Mouse (Mus musculus) monocyte, adult 5-6 weeks (primary cell): Measurements from ENCODE around the gene Nhlh2. TPM values are rescaled to one million over a fixed set of nuclear protein-coding genes. Genes with fewer than 3 reads are reported as not detected.

Experiments used
- ATAC-seq: fragments of 153-309, 156-312 bp; replicated peaks from 2 replicates; pipeline ENCODE4 v1.8.0; 2017; ENCODE audit warnings: mild to moderate bottlenecking; ENCODE audit not compliant: low TSS enrichment, insufficient number of reproducible peaks, severe bottlenecking, poor library complexity, low FRiP score
- total RNA-seq: library from RNA; stranded (forward); fragments of 200-1000, 200-491, 200-594 nt; gene quantifications from 3 replicates; pipeline ENCODE4 v1.2.3, GENCODE M21; 2017

Gene Nhlh2
- total RNA-seq, 1 experiment from 2014 or later, result not detected

DNA sequence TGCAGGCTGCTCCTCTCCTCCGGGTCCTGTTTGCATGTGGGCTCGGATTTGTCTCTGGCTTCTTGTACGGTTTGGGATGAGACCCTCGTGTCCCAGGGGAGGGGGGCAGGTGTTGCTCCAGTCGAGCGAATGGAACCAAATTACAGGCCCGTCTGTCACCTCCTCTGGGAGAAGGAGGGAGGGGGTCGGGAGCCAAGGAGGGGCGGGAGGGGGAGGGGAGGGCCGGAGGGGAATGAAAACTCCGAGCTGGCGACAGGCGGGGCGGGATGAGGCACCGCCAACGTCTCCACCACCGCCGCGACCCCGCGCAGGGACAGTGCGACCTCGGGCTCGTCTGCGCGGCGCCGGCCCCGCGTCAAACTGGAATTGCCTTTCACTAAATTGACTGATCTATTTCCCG, 13.5 kb downstream of the Nhlh2 start:
- ATAC-seq, result no peak

DNA sequence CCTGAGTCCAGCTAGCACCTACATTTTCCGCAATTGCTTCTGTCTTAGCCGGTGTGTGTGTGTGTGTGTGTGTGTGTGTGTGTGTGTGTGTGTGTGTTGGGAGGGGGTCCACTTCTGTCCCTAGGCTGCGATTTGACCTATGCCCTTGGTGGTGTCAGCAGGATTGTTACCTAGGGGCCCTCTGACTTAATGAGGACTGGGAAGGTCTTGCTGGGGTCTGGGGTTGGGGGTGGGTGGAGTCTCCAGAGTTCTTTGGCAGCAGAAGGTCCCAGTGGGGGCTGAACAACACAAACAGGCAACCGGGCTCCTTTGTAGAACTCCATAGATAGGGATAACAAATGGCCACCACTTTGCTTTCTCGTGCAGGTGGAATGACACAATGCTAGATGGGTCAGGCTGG, 14.0 kb downstream of the Nhlh2 start:
- ATAC-seq, result no peak

DNA sequence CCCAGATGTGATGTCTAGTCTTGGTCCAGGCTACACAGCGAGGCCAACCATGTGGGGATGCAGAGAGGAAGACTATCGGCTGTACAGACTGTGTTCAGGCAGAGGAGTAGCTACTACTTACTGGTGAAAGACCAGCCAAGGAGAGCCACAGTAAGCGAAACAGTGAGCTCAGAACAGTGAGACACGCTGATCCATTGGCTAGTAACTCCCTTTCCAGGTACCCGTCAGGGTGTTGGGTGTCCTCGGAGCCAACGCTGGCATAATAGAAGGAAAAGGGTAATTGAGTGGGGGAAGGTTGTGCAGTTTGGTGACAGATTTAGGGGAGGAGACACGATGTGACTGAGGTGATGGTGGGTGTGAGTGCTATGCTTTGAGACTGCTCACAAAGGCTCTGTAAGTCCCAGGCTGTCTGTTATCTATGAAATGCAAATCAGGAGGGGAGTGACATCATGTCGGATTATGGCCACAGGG, 15.1 kb downstream of the Nhlh2 start:
- ATAC-seq, result no peak

DNA sequence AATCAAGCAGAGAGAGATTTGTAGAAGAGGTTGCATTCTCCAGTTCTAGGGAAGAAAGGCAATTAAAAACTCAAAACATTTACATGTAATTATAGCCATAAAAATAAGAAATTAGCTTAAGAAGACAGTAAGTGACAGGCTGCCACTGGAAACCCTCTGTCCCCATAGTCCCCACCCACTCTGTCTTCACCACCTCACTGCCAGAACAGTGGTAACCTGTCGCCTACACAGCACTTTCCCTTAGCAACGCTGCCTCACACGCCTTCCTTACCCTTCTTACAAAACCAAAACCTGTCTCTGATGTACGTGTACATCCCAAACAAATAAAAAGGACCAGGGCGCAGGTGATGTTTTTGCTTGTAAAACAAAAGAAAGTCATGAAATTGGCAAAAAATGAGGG, 15.8 kb downstream of the Nhlh2 start:
- no peak for ATAC-seq

DNA sequence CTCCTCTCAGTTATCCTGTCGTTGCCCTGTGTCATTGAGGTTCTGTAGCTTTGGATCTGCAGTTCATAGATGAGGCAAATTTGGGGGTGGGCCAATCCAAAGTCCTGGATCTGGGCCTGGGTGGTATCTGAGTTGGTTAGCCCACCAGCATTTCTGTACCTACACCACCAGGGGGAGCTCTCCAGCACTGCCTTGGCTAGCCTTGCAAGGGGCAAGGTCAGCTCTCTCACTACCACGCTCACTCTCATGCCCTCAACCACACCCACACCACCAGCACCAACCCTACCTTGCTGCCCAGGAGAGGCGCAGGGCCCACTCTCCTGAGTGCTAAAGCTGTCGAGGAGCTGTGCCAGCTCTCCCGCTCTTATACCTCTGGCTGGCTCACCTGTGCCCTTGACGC, 18.0 kb downstream of the Nhlh2 start:
- ATAC-seq, result no peak

DNA sequence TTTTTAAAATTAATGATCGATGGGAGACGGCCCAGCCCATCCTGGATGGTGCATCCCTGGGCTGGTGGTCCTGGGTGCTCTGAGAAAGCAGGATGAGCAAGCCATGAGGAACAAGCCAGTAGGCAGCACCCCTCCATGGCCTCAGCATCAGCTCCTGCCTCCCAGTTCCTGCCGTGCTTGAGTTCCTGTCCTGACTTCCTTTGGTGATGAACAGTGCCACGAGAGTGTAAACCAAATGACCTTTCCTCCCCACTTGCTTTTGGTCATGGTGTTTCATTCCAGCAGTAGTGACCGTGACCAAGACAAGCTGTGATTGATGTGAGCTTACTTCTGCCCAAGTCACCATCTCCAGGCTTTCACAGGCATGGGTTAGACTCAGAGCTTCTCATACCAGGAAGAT, 27.9 kb downstream of the Nhlh2 start:
- no peak for ATAC-seq

DNA sequence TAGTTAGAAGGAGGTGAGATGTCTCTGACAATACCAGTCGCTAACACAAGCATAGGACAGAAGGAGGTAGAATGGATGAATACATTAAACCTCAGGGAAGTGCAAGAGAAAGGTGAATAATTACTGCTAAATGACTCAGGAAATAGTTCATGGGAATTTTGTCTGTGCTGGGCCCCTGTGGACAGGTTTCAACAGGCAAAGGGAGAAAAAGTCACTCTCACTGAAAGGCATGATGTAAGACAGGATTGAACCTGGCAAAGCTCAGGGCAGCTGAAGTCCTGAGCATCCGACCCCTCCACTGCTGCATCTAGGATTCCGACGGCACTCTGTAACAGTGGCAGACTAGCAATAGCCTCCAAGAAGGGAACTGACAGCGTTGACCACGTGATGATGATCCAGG, 28.7 kb downstream of the Nhlh2 start:
- no peak for ATAC-seq

DNA sequence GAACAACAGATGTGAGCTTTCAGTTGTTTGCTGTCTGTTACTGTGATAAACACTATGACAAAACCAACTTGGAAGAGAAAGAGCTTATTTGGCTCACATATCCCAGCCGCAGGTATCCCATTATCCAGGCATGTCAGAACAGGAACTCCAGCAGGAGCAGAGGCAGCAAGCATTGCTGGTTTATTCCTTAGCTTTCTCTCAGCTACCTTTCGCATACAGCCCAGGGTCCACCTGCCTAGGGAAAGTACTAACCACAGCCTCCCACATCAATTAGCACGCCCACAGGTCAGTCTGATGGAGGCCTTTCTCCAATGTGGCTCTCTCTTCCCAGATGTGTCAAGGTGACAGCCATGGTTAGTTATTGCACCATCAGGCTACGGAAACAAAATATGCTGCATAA, 31.8 kb downstream of the Nhlh2 start:
- ATAC-seq, result no peak

DNA sequence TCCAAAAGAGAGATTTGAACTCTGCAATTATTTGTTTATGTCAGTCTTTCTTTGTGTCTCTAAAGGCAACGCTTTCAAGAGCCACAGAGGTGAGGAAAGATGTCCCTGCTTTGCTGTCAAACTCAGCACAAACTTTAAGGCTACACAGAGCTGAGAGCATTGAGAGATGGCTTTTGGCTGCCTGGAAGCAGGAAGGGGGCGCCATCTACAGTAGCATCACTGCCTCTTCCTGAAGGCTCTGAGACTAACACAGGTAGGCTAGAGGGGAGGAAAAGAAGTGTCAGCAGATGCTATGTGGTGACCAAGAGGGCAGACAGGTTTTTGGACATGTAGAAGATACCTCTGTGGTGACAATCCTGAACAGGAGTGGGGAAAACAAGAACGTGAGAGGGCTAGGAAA, 35.2 kb downstream of the Nhlh2 start:
- no peak for ATAC-seq

DNA sequence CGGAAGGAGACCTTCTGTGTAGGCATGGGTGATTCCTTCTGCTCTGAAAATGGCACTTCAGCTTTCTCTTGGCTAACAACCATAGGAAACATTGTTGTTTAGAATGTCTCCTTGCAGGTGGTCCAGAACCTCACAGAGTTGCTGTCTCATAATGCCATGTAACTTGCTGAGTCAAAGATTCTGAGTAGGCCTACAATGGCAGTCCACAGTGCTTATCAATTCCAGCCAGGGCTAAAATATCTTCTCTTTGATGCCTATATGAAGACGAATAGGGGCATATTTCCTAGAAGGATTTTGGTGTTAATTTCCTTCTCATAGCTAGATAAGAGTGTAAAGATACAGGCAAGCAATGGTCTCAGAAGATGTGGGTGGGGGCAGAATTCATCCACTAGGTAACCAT, 37.7 kb downstream of the Nhlh2 start:
- no peak for ATAC-seq

DNA sequence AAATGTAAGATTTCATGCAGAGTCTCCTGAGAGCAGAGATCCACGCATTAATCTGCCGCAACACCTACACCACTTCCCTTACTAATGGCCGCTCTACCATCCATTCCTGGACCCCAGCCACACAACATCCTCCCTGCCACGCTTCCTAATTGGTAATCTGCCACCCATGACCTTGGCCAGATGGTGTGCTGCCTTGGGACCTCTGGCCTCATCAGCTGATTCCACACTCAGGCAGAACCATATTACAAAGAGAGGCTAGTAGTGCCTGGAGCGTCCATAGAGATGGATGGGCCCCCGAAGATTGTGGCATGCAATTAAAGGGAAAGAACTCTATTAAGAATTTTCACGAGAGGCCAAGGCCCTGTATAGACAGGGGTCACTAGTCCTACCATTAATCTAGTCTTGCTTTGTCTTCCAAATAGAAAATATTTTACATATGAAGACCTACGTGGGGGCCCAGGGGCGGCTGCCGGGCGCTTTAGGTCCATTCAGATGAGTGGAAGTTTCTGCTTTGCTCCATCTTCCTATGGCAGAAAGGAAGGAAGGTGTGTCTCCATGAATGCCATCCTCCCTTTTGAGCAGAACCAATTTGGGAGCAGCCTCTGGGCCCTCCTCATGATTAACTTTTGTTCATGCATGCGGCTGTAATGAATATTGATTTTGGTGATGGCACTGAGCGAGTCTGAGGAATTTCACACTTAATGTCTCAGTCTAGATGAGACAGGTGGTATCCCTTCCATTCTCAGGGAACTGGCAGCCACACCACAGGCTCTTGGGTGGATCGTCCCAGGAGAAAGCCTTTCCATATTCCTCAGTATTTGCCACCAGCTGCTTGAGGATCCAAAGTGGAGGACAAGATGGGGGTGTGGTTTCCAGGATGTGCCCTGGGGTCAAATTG, 39.6 kb downstream of the Nhlh2 start:
- no peak for ATAC-seq

DNA sequence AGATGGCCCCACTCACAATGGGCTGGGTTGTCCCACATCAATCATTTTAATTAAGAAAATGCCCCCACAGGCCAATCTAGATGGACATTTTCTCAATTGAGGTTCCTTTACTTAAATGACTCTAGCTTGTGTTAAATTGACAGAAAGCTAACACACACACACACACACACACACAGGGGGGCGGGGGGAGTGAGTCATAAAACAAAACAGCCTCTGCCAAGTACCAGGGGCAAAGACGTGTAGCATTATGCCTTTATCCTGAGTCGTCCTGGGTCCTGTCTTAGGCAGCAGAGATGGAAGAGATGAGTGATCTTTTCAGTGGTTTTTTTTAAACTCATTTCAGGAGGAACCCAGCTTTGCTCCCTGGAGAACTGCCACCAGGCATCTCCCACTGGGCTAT, 42.2 kb downstream of the Nhlh2 start:
- ATAC-seq, result no peak

DNA sequence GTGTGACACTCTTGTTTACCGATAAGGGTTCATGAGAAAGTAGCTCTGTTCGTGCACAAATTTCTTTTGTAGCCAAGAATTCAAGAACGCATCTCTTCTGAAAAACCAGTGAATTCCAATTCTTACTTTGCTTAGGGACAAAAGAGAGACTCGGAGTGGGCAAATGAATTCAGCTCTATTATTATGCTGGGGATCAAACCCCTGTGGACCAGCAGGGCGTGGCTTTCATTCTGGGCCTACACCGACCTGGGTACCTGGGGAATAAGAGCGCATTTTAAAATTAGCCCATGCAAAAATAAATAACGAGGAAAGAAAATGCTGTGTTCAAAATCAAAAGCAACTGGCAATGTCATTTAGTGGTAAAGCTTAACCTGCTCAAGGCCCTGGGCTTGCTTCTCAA, 43.4 kb downstream of the Nhlh2 start:
- no peak for ATAC-seq

DNA sequence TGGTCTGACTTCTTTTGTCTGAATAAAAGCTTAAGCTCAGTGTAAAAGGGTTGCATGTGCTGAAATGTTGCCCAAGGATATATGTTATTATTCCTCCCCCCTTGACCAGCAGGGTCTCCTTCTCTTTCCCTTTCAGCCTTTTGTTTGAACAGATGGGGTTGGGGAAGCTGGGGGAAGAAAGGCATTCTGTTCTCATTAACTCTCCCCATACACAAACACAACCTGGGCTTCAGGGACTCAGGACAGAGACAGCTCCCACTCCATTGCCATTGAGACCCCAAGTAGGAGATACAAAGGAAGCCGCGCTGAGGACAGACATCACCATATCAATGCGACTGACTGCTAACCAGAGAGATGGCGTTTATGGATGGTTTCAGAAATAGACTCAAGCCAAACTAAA, 46.0 kb downstream of the Nhlh2 start:
- ATAC-seq, result no peak

DNA sequence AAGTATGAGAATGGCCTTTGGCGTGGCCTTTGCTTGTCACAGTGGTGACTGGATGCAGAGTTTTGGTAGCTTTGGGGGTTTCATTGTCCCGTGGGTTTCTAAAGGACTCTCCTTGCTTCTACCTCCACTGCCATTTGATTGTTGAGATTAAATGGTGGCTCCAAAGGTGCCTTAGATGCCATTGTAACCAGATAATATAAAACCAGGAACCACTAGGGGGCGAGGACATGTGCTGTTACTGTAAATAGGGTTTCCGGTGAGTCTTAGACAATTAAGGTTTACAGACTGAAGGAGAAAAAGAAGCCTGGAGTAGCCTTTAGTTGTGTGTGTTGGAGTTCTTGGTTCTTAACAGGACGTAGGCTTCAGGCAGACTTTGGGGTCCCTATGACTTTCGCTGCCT, 50.2 kb downstream of the Nhlh2 start:
- no peak for ATAC-seq

DNA sequence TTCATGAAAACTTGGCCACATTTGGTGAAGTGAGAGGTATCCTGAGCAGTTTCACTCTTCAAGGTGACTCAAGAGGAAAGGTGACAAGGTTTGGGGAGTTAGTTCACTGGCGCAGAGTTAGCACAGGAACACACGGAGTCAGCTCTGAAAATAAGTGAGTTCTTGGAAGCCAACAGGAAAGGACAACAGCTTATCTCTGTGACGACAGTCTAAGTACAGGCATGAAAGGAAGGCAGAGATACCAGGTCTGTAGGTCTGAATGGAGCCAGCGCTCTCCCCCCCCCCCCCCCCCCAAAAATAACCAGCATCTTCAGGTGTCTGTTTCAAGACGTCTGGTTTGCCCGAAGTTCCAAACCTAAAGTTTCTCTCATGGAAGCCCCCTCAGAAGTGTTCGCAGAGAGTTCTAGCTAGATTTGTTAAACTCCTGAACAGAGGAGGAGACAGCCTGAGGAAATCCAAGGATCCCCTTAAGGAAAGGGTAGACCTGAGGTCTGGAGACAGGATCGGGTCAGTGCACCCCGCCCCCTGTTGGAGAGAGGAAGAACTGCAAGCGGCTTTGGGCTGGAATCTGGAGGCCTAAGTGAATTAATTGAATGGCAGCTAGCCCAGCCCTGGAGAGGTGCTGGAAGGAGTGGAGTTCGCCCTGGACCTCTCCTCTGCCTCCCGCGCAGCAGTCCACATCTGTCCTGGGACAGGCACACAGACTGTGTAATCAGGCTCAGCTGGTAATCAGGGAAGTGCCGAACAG, 52.2 kb downstream of the Nhlh2 start:
- ATAC-seq, result no peak; the same call in 1 of the 2 replicates

DNA sequence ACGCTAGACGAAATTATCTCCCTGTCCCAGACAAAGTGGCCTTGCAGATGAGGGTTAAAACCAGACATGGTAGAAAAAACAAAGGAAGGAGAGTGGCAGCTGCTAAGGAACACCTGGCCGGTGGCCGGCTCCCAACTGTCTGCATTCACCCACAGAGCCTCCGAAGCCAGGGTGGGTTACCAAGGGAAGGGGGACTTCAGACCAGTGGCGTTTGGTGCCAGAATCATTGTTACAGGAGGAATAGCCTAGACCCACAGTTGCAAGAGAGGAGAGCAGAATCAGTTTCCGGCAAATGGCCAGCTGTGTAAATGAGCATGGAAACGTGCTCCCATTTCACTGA, 52.8 kb downstream of the Nhlh2 start:
- no peak for ATAC-seq

DNA sequence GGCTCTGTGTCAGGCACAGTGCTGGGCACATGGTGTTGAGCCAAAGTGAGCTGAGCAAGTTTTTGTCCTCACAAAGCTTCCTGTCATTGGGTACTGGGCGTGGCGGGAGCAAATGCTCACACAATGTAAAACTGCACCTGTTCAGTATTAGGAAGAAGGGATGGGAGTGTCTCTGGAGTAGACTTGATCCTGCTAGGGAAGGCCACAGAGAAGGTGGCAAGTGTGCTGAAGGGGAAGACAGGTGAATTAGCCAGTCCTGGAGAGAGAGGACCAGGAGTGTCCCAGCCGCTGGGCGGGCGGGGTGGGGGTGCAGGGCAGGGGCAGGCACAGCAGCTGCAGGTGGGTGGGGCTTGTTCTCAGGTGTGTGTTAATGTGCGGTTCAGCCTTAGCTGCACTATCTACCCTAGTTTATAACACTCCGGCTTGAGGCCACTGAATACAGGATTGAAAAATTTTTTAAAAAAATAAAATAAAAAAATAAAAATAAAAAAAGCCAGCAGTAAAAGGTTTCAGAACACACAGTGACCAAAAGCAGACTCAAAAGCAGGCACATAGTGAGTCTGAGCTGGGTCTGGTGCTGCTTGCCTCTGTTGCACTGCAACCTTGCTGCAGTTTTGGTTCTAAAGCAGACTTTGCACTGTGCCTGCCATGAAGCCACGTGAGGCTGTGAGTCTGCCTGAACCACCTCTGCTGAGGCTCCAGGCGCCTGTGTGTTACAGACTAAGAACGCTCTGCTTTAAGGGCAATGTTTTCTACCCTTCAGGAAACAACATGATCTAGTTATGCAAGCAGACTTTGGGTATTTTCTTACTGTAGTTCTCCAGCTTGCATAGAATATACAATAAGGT, 53.6 kb downstream of the Nhlh2 start:
- ATAC-seq, result no peak

DNA sequence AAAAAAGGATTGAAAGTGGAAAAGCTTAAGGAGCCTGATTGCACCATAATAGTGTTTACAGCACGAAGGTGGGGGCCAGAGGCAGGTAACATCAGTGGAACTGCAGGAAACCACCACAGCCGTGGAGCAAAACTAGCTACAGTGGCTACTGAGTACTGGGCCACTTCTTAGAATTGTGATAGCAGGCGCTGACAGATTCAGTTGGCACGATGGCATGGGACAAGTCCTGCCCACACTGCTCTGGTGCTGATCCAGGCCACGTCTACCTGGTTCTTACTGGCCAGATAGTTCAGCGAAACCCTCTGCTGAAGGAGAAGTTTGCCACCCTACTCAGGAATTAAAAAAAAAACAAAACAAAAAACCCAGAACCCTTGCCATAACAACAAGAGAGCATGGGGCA, 54.7 kb downstream of the Nhlh2 start:
- ATAC-seq, result no peak
